Mouse (Mus musculus): ENCODE measurements around the gene Cycs. TPM values are rescaled to one million over a fixed set of nuclear protein-coding genes. Genes with fewer than 3 reads are reported as not detected.
"Not testable (repeated sequence)": the region's sequence is repeated elsewhere in the genome, so short reads cannot be mapped to it uniquely, and the experiment has no call there.

The Cycs gene
- polyA plus RNA-seq, 1 experiment from 2014 or later, result 54.7 TPM

DNA sequence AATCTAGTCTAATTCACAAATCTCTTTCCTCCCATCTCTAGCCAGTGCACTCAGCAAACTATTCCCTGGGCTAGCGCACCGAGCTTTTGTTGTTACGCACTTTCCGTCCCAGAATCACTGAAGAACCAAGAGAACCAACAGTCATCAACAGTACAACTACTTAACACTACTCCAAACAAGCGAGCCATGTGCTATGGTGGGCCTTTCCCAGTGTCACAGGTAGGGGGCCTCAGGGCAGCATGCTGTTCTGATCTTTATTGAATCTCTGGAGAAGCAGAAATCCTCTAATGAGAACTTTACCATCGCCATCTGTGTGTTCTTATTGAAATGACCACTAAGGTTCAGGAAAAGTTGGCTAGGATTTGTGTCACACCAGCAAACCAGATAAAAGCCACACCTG lies 8.8 kb downstream of the Cycs start:
- no peak overlapping the region for H3K4me3 ChIP-seq (ENCODE audit: low read depth, low read length)
- ATAC-seq (ENCODE audit: insufficient number of reproducible peaks, insufficient read depth, low FRiP score, low read depth), result no peak

DNA sequence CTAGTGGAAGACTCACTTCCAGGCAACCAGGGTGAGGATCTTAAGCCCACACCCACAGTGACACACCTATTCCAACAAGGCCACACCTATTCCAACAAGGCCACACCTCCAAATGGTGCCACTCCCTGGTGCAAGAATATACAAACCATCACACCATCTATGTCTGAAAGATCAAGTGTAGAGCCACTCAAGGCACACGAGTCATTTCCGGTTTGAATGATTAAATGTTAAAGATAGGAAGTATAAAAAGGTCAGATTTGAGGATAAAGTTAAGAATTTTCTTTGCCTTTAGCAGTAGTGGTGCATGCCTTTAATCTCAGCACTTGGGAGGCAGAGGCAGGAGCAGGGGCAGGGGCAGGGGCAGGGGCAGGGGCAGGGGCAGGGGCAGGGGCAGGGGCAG lies 12.1 kb downstream of the Cycs start:
- not testable (repeated sequence) for H3K36me3 ChIP-seq (ENCODE audit: control insufficient read depth, insufficient read depth, low read length); H3K27ac ChIP-seq (ENCODE audit: low read length); H3K9ac ChIP-seq (replicated peaks; ENCODE audit: low read depth, low read length); H3K9me3 ChIP-seq (ENCODE audit: control insufficient read depth, low read depth, low read length); ATAC-seq (ENCODE audit: insufficient number of reproducible peaks, insufficient read depth, low FRiP score, low read depth); H3K27me3 ChIP-seq (ENCODE audit: control insufficient read depth, insufficient read depth, low read length); H3K4me2 ChIP-seq (replicated peaks; ENCODE audit: low read depth, low read length); H3K4me3 ChIP-seq (ENCODE audit: low read depth, low read length); H3K4me1 ChIP-seq (ENCODE audit: control insufficient read depth, insufficient read depth, low read length)
- 60% methylated on average over 2 of the region's 2 CpGs for WGBS

More for the DNA sequence above, 8.8 kb downstream of the Cycs start:
- 84% methylated on average over 6 of the region's 6 CpGs for WGBS
- Histone ChIP-seq H3K36me3 (ENCODE audit: control insufficient read depth, insufficient read depth, low read length) (no peaks in the 10 kb centered on the region), H3K4me1 (ENCODE audit: control insufficient read depth, insufficient read depth, low read length) (no peaks in the 10 kb centered on the region), H3K27me3 (ENCODE audit: control insufficient read depth, insufficient read depth, low read length) (no peaks in the 10 kb centered on the region), H3K27ac (ENCODE audit: low read length) (no peak overlapping the region), H3K9ac (replicated peaks; ENCODE audit: low read depth, low read length) (no peak overlapping the region), H3K4me2 (replicated peaks; ENCODE audit: low read depth, low read length) (no peak overlapping the region), H3K9me3 (ENCODE audit: control insufficient read depth, low read depth, low read length) (no peaks in the 10 kb centered on the region)

DNA sequence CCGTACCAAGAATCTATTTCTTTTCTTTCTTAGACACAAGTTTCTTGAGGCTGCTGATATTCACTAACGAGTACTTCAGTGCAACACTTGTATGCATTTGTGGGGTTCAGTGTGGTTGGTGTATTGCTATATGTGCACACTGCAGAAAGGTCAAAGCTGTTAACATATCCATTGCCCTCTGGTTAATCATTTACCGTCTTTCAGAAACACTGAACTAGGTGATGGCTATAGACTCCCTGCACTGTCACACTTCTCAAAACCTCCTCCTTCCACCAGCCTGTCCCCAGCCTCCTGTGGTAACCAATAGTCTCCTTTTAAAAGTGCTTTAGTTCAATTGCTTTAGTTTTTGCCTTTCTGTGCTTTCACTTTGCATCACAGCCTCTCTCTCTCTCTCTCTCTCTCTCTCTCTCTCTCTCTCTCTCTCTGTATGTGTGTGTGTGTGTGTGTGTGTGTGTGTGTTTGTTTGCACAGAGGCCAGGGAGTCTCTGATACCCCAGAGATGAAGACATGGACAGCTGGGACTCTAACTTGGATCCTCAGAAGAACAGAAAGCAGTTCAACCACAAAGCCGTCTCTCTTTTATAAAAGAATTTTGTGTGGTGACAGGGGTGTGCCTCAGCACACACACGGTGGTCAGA lies 13.3 kb downstream of the Cycs start:
- Histone ChIP-seq H3K36me3 (ENCODE audit: control insufficient read depth, insufficient read depth, low read length) (no peaks in the 10 kb centered on the region), H3K9ac (replicated peaks; ENCODE audit: low read depth, low read length) (no peak overlapping the region), H3K4me1 (ENCODE audit: control insufficient read depth, insufficient read depth, low read length) (no peaks in the 10 kb centered on the region), H3K4me2 (replicated peaks; ENCODE audit: low read depth, low read length) (no peak overlapping the region), H3K4me3 (ENCODE audit: low read depth, low read length) (no peak overlapping the region), H3K27ac (ENCODE audit: low read length) (no peak overlapping the region), H3K27me3 (ENCODE audit: control insufficient read depth, insufficient read depth, low read length) (no peaks in the 10 kb centered on the region), H3K9me3 (ENCODE audit: control insufficient read depth, low read depth, low read length) (no peaks in the 10 kb centered on the region)
- ATAC-seq (ENCODE audit: insufficient number of reproducible peaks, insufficient read depth, low FRiP score, low read depth), result peak; percentile 80; the same call in 1 of the 2 replicates
- 58% methylated on average over 5 of the region's 5 CpGs for WGBS

DNA sequence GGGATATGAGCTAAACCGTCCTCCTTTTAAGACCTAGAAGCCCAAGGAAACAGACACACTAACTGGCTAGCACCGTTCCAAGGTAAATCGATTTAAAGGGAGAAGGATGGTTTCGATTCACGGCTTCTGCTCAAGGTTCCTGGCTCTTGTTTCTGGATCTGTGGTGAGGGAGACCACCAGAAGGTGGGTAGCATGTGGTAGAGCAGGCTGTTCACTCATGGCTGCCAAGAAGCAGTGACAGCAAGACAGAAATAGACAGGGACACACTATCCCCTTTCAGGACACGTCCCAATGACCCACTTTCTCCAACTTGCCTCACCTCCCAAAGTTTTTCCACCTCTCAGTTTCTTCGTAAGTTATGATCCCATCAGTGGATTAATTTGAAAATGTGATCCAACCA lies 16.5 kb downstream of the Cycs start:
- Histone ChIP-seq H3K9me3 (ENCODE audit: control insufficient read depth, low read depth, low read length) (no peaks in the 10 kb centered on the region), H3K36me3 (ENCODE audit: control insufficient read depth, insufficient read depth, low read length) (no peaks in the 10 kb centered on the region), H3K4me3 (ENCODE audit: low read depth, low read length) (no peak overlapping the region), H3K4me2 (replicated peaks; ENCODE audit: low read depth, low read length) (no peak overlapping the region), H3K27ac (ENCODE audit: low read length) (no peak overlapping the region), H3K27me3 (ENCODE audit: control insufficient read depth, insufficient read depth, low read length) (no peaks in the 10 kb centered on the region), H3K9ac (replicated peaks; ENCODE audit: low read depth, low read length) (no peak overlapping the region), H3K4me1 (ENCODE audit: control insufficient read depth, insufficient read depth, low read length) (no peaks in the 10 kb centered on the region)
- ATAC-seq (ENCODE audit: insufficient number of reproducible peaks, insufficient read depth, low FRiP score, low read depth), result no peak
- 77% methylated on average over 7 of the region's 7 CpGs for WGBS

DNA sequence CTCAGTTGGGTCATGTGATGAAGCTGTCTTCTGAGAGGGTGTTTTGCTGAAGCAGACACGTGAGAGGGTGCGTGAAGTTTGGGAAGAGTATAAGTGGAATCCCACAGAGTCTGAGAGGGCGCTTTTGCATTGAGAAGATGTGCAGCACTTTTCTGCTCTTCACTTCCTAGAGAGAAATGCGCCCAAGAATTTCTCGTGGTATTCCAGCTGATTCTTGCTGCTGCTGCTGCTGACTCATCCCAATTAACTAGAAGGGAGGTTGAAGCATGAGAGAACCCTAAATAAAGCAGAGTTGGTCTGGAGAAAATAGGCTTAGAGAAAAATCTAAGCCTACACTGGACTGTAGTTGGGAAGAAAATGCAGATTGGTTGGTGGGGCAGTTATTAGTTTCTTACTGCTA lies 17.3 kb downstream of the Cycs start:
- 78% methylated on average over 5 of the region's 5 CpGs for whole genome bisulfite sequencing
- H3K9ac ChIP-seq (replicated peaks; ENCODE audit: low read depth, low read length), result no peak overlapping the region
- no peak overlapping the region for H3K27ac ChIP-seq (ENCODE audit: low read length)
- H3K4me2 ChIP-seq (replicated peaks; ENCODE audit: low read depth, low read length), result no peak overlapping the region
- no peak for ATAC-seq (ENCODE audit: insufficient number of reproducible peaks, insufficient read depth, low FRiP score, low read depth)
- no peaks in the 10 kb centered on the region for H3K4me1 ChIP-seq (ENCODE audit: control insufficient read depth, insufficient read depth, low read length)
- no peaks in the 10 kb centered on the region for H3K36me3 ChIP-seq (ENCODE audit: control insufficient read depth, insufficient read depth, low read length)
- no peak overlapping the region for H3K4me3 ChIP-seq (ENCODE audit: low read depth, low read length)
- H3K27me3 ChIP-seq (ENCODE audit: control insufficient read depth, insufficient read depth, low read length), result no peaks in the 10 kb centered on the region
- H3K9me3 ChIP-seq (ENCODE audit: control insufficient read depth, low read depth, low read length), result no peaks in the 10 kb centered on the region

- H3K27ac ChIP-seq (ENCODE audit: low read length), result no peak overlapping the region
- H3K9me3 ChIP-seq (ENCODE audit: control insufficient read depth, low read depth, low read length), result no peaks in the 10 kb centered on the region
- ATAC-seq (ENCODE audit: insufficient number of reproducible peaks, insufficient read depth, low FRiP score, low read depth), result peak; percentile 67; the same call in 1 of the 2 replicates
- H3K4me2 ChIP-seq (replicated peaks; ENCODE audit: low read depth, low read length), result no peak overlapping the region; the same call in 1 of the 2 replicates
- H3K27me3 ChIP-seq (ENCODE audit: control insufficient read depth, insufficient read depth, low read length), result no peaks in the 10 kb centered on the region
- H3K4me1 ChIP-seq (ENCODE audit: control insufficient read depth, insufficient read depth, low read length), result no peaks in the 10 kb centered on the region
- H3K4me3 ChIP-seq (ENCODE audit: low read depth, low read length), result no peak overlapping the region
- H3K9ac ChIP-seq (replicated peaks; ENCODE audit: low read depth, low read length), result no peak overlapping the region
- 21% methylated on average over 10 of the region's 10 CpGs for WGBS
- no peaks in the 10 kb centered on the region for H3K36me3 ChIP-seq (ENCODE audit: control insufficient read depth, insufficient read depth, low read length)
Measured at GRCm38 (mm10) chr6:50545412-50546043, 20.8 kb downstream of the Cycs start.

DNA sequence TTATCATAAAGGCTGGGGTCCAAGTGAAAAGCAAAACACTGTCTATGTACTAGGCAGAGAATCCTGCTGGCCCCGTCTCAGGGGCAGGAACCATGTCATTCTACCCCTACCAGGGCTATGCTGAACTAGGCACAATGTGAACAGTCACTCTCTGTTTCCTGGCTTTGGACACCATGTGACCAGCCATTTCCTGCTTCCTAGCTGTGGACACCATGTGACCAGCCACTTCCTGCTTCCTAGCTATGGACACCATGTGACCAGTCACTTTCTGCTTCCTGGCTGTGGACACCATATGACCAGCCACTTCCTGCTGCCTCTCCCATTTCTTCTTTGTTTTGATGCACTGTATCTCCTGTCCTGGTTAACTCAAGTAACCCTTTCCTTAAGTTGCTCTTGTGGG lies 23.8 kb downstream of the Cycs start:
- no peaks in the 10 kb centered on the region for H3K27me3 ChIP-seq (ENCODE audit: control insufficient read depth, insufficient read depth, low read length)
- 89% methylated on average over 1 of the region's 1 CpGs for WGBS
- no peaks in the 10 kb centered on the region for H3K9me3 ChIP-seq (ENCODE audit: control insufficient read depth, low read depth, low read length)
- no peaks in the 10 kb centered on the region for H3K4me1 ChIP-seq (ENCODE audit: control insufficient read depth, insufficient read depth, low read length)
- H3K36me3 ChIP-seq (ENCODE audit: control insufficient read depth, insufficient read depth, low read length), result no peaks in the 10 kb centered on the region
- H3K4me2 ChIP-seq (replicated peaks; ENCODE audit: low read depth, low read length), result no peak overlapping the region
- no peak overlapping the region for H3K9ac ChIP-seq (replicated peaks; ENCODE audit: low read depth, low read length)
- ATAC-seq (ENCODE audit: insufficient number of reproducible peaks, insufficient read depth, low FRiP score, low read depth), result no peak
- H3K27ac ChIP-seq (ENCODE audit: low read length), result no peak overlapping the region
- no peak overlapping the region for H3K4me3 ChIP-seq (ENCODE audit: low read depth, low read length)

DNA sequence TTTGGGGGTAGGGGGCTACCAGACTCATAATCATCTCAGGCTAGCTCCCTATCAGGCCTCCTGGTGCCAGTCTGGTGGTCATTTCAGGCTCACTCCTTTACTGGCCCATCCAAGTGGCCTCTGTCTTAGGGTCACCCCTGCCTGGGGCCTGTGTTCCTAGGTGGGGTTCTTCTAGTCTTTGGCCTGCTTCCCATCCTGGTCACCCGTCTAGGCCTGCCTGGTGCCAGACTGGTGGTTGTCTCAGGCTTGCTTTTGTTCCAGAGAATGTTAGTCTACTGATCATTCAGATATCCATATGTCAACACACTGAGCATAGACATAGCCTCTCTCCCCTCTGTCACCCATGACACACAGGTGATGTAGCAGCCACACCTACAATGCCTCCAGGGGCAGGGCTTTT lies 26.7 kb downstream of the Cycs start:
- H3K4me2 ChIP-seq (replicated peaks; ENCODE audit: low read depth, low read length), result no peak overlapping the region
- WGBS, result 50% methylated on average over 1 of the region's 1 CpGs
- no peaks in the 10 kb centered on the region for H3K4me1 ChIP-seq (ENCODE audit: control insufficient read depth, insufficient read depth, low read length)
- ATAC-seq (ENCODE audit: insufficient number of reproducible peaks, insufficient read depth, low FRiP score, low read depth), result no peak
- no peaks in the 10 kb centered on the region for H3K9me3 ChIP-seq (ENCODE audit: control insufficient read depth, low read depth, low read length)
- no peaks in the 10 kb centered on the region for H3K36me3 ChIP-seq (ENCODE audit: control insufficient read depth, insufficient read depth, low read length)
- H3K9ac ChIP-seq (replicated peaks; ENCODE audit: low read depth, low read length), result no peak overlapping the region
- no peak overlapping the region for H3K27ac ChIP-seq (ENCODE audit: low read length)
- no peak overlapping the region for H3K4me3 ChIP-seq (ENCODE audit: low read depth, low read length)
- H3K27me3 ChIP-seq (ENCODE audit: control insufficient read depth, insufficient read depth, low read length), result no peaks in the 10 kb centered on the region

DNA sequence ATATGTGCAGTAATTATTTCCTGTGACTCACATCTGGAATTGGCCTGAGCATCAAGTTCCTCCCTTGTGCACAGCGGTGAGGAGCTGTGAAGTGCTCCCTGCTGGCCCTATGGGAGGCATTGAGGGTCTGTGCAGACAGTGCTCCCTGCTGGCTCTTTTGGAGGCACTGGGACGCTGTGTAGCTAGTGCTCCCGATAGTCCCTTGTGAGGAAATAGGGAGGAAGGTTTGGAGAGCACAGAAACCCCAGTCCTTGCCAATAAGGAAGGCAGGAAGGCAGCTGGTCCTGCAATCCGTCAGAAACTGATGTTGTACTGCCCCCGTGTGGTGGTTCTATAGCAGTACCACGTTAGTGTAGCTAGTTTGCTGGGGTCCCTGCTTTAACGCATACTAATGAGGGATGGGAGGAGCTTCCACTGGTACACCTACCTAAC lies 29.9 kb downstream of the Cycs start:
- H3K36me3 ChIP-seq (ENCODE audit: control insufficient read depth, insufficient read depth, low read length), result no peaks in the 10 kb centered on the region
- H3K4me2 ChIP-seq (replicated peaks; ENCODE audit: low read depth, low read length), result no peak overlapping the region
- WGBS, result 9% methylated on average over 7 of the region's 7 CpGs
- peak; percentile 60; the same call in 1 of the 2 replicates for ATAC-seq (ENCODE audit: insufficient number of reproducible peaks, insufficient read depth, low FRiP score, low read depth)
- H3K27ac ChIP-seq (ENCODE audit: low read length), result no peak overlapping the region
- H3K9me3 ChIP-seq (ENCODE audit: control insufficient read depth, low read depth, low read length), result no peaks in the 10 kb centered on the region
- no peak overlapping the region for H3K4me3 ChIP-seq (ENCODE audit: low read depth, low read length)
- H3K9ac ChIP-seq (replicated peaks; ENCODE audit: low read depth, low read length), result no peak overlapping the region
- H3K27me3 ChIP-seq (ENCODE audit: control insufficient read depth, insufficient read depth, low read length), result no peaks in the 10 kb centered on the region
- H3K4me1 ChIP-seq (ENCODE audit: control insufficient read depth, insufficient read depth, low read length), result no peaks in the 10 kb centered on the region
